Mouse (Mus musculus): ENCODE results near the gene Plcb2.

Gene Plcb2

DNA sequence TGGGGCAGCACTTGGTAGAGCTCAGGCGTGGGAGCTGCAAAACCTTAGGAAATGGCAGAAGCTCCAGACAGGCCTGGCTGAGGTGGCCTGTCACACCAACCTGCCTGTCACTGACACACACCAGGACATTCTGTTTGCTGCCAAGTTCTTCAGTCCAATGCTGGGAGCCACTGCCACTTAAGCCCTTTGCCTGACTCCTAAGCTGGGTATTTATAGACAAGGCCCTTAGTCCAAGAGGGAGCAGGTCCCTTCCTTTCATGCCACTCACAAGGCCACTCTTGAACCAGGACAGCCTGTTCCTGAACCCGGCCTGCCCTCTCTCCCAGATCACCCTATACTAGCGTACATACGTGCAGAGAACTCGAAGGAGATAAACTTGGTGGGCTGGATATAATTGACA lies 11.6 kb downstream of the Plcb2 start:
- no peak for DNase-seq (ENCODE audit: low read depth, low spot score)

DNA sequence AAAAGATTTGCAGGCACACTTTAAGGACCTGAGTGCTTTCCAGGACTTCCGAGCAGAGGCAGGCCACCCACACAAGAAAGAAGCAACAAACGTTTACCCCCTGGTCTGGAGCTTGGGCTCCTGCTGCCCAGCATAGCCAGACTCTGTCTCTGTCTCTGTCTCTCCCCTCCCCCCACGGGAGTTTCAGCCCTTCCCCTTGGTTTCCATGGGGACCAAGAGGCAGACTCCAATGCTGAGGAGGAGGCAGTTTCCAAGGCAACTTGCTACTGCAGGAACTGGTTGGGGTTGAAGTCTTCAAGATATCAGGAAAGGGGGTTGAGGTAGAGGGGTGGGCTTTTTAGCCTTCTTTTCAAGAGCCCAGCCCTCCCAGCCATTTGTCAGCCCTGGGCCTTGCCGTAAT lies 14.0 kb downstream of the Plcb2 start:
- DNase-seq (ENCODE audit: low read depth, low spot score): no peak

DNA sequence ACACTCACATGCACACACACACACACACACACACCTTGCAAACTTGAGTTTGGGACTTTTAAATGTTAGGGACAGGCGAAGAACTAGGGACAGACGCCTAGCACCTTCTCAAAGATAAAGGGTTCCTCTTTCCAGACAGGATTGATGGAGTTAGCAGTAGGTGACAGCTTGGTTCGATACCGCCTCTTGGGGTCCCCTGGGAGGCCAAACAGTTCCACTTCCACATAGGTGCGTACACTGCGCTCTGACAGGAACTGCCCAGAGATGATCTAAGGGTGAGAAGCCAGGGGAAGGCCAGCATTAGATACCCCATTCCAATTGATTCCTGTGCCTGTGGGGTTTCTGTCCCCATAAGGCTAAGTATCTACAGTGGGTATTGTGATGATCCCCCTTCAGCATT lies 14.6 kb downstream of the Plcb2 start:
- DNase-seq (ENCODE audit: low read depth, low spot score): no peak

DNA sequence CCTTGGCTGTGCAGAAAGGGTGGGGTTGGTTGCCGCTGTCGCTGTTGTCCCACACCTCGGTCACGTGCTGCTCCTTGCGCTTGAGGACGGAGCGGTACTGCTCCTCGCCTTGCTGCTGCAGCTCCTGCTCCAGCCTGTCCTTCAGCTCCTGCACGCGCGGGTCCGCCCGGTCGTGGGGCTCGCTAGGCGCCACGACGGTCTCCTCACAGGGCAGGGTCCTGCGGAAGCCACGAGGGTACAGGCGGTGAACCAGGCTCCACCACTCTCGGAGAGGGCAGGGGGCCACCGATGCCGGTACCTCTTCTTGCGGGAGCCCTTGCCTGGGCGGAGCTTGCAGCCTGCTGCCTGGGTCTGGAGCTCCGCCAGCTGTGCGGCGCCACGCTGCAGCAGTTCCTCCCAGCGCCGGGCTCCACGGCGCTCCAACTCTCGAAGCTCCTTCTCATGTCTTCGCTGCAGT lies 17.2 kb downstream of the Plcb2 start:
- DNase-seq (ENCODE audit: low read depth, low spot score): no peak

DNA sequence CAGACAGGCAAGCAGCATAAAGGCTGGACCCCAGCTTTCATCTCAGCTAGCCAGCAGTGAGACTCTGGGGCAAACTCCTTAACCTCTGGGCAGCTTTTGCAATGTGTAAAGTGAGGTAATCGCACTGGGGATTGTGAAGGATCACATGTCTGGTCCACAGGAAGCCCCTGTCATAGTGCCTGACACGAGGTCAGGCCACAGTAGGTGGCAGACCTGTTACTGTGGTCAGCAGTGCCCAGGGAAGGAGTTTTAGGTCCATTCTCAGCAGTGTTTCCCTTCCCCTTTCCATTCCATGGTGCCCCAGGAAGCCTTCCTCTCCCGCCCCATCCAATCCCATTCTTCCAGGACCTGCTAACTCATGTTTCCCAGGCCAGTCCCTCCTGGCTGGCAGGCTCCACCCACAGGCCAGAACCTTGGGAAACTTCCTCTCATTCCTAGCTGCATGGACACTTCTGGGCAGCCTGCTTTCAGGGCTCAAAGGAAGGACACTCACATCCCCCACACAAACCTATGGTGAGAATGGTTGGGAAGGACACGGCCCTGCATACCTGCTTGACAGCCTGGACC lies 18.5 kb downstream of the Plcb2 start:
- no peak for DNase-seq (ENCODE audit: low read depth, low spot score)

DNA sequence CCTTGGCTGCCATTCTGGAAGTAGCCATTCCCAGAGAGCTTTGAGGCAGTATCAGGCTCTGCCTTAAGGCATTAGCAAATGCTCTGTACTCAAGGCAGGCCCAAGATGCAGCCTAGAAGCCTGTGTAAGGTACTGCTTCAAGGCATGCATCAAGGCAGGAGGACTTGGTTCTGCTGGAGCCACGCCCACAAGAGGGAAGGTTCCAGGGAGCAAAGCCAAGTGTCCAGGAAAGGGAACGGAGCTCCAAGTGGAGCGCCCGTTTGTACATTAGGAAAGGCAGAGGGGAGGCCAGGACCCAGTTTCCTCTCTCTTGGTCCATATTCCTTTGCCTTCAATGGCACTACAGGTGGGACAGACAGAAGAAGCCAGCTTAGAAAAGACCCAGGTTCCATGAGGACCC lies 19.8 kb downstream of the Plcb2 start:
- DNase-seq (ENCODE audit: low read depth, low spot score): no peak

DNA sequence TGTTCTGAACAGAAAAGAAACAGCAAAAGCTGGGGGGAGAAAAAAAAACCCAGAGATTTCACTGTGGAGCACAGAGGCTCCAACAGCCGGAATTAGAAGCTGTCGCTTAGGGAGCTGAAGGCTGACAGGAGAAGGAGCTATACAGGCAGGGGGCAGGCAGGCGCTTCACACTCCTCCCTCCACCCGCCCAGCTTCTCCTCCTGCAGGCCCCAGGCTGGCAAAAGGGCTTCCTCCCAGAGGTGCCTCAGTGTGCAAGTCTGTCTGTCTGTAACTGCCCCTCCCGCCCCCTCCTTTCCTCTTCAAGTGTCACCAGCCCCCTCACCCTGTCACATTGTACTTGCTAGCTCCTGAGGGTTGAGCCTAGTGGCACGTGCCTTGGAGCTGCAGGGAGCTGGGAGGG lies 21.8 kb downstream of the Plcb2 start:
- no peak for DNase-seq (ENCODE audit: low read depth, low spot score)

DNA sequence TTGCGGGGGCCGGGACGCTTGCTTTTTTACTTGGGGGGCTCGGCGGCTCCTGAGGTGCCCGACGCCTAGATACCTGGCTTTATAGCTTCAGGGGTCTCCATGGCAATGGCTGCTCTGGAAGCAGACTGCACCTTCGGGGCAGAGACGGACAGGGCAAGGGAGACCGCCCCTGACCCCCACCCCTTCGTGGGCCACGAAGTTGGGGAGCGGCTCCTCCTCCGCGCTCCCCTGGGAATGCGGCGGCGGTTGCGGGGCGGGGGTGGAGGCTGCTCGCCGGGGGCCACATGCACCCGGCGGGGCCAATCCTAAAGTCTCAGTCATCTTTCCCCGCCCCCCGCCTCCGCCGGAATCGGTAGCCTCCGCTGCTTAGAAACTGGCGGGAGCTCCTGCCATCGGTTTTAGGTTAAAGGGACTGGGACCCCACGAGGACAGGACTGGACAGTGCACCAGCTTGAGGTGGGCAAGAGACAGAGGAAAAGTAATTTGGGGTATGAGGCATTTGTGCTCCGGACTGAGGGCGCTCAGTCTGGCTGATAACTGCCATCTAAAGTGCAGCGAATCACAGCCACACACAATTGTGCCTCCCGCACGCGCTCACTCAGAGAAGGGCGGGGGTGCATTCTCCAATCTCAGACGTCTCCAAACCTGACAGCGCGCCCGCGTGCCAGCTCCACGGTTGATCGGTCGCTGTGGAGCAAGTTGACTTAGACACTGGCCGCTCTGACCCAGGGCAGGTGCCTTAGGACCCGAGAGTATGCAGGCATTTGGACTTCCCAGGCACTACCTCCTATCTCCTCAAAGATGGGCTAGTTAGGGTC lies 24.1 kb downstream of the Plcb2 start, which contains the start of gene Ankrd63:
Ankrd63 (minus strand) TSS at position 51 of the 818 bp plus-strand sequence.
- no peak for DNase-seq (ENCODE audit: low read depth, low spot score)

DNA sequence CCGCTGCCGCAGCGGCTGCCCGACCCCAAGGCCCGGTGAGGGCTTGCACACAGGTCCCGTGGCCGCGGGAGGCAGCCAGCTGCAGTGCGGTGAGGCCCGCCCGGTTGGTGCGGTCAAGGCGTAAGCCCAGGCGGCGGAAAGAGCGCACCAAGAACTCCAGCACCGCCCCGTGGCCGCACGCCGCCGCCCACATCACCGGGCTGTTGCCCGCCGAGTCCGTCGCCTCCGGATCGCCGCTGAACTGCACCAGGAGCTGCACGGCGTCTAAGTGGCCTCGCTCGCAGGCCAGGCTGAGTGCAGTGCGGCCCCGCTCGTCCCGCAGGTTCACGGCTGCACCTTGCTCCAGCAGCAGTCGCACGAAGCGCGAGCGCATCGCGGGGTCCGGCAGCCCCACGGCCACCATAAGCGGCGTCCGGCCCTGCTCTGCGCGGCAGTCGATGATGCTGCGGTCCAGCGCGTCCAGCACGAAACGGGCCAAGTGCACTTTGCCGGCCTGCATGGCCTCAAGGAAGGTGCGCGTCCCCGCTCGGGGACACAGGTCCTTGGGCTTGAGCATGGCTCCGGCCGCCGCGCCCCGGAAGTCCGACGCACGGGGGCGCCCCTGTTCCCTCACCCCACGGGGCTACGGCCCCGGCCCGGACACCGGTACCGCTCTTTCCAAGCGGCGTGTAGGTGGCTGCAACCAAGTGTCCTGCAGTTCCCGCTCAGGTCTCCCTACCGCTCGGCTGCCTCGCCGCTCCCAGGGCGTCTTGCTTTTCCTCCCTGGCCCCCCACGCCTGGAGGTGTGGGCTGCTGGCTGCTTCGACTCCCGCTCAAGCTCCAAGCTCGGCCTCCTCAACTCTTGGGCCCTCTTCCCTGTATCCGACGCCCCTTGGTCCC lies 25.1 kb downstream of the Plcb2 start:
- DNase-seq (ENCODE audit: low read depth, low spot score): no peak

DNA sequence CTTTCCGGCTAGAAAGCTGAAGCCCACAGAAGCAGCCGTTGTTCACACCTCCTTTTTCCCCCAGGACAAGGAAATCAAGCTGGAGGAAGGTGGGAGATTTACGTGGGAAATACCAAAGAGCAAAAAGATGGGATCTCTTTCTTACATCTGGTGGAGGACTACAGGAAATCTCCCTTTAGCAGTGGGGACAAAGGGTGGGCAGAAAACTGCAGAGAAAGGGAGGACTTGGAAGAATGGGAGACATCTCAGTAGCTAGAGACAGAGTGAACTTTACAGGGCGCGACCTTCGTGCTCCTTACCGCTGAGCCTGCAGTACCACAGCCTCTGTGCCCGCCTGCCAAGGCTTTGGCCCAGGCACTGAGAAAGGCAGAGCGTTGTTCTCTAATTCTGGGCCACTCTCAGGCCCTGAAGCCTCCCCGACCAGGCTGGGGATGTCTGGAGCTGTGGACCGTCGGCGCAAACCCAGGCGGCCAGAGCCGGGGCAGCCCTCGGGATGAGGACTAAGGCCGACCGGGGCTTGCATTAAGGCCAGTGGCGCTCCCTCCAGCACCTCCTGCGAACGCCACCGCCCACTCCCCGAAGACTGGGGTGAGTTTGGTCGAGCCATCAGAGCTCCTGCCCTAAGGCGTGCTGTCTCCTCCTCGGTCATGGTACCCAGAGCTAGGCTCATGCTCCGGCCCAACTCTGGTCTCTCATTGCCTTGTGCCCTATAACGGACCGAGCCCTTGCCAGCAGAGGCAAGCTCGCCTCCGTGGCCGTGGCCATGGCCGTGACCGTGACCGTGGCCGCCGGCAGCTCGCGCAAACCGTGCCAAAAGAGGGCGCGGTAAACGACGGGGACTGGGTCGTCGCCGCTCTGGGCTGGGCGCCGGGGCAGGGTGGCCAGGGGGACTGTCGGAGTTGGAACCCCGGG lies 26.0 kb downstream of the Plcb2 start:
- DNase-seq (ENCODE audit: low read depth, low spot score): no peak

DNA sequence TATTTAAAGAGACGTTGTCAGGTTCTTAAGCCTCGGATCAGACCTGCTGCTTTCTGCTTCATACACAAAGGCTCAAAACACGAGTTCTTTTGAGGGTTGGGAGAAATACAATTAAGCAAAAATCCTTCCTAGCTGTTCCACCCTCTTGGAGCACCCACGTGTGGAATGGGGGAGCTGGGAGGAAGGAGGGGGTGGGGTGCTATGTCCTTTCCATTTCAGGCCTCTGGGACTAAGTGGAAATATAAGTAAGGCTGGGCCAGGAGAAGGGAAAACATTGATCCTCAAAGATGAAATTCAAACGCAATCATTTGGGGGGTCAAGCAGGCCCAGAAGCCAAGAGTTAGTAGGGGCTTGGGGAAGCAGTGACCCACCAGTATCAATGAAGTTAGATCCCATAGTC lies 27.1 kb downstream of the Plcb2 start:
- no peak for DNase-seq (ENCODE audit: low read depth, low spot score)

DNA sequence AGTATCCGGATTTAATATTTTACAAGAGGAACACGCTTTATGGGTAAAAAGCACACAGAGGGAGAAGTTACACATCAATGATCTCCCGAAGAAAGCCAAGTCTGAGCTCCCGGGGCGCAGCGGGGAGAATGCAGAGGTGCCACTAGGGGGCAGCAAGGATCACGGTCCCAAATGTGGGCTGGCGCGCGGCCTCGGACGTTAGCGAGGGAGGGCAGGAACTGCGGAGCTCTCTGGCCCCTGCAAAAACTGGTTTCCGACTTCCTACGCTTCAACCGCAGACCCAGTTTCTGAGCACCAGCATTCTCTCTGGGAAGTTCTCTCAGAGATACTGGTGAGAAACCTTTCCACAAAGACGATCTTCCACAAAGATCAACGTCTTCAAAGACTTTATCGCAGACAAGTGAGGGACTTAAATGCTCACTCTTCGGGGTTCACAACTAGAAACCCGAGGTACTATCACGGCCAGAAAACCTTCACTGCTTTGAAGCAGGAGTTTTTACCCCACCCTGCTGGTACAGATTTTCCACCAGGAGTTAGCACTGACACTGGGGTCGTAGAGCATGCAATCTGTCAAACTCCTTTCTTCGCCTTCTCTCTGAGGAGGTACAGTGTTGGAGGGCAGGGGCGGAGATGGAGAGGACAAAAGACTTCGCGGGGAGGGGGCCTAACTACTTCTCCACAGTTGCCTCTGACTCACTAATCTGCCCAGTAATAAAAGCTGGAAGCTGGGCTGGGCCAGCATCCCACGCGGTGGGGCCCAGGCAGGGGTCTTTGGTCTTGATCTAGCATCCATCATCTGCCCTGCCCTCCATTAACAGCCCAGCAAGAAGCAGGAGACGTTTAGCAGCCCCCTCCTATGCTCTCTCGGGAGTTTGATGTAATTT lies 27.8 kb downstream of the Plcb2 start:
- no peak for DNase-seq (ENCODE audit: low read depth, low spot score)

DNA sequence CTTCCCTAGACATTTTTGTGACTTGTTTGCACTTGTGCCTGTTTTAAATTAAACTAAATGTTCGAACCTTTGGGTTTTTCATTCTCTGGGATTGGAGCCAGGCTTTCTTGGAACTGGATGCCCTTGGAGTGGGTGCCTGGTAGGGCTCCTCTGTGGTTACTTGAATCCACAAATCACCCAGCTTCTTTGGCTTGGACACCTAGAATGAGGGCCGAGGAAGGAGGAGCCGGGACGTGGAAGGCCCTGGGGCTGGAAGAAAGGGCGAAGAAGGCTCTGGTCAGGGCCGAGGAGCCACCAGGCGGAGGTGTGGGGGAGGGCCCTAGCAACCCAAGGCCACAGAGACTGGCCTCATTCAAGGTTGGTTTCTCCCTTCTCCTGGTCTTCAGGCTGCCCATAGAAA lies 30.3 kb downstream of the Plcb2 start:
- DNase-seq (ENCODE audit: low read depth, low spot score): no peak

DNA sequence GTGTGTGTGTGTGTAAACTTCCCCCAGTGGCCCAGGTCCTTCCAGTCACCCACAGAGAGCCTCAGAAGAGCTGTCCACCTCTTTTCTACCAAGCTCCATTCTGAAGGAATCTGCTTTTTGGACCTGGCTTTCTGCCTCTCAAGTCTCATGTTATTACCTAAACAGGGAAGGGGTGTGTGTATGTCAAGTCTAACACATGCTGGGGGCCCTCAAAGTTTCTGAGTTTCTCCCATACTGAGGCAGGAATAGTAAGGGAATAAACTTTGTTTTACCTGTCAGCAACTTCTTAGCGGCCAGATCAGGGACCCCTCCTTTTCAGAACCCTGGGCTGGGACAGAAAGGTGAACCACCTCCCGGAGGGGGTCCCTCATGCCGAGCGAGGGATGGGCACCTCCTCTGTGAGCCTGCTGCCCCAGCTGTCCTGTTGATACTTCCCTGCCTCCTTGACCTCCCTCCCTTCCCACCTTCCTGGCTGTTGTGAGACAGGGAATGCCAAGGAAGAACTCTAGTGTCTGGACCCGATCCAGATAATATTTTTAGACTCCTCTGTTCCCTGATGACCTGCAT lies 30.8 kb downstream of the Plcb2 start:
- no peak for DNase-seq (ENCODE audit: low read depth, low spot score)

DNA sequence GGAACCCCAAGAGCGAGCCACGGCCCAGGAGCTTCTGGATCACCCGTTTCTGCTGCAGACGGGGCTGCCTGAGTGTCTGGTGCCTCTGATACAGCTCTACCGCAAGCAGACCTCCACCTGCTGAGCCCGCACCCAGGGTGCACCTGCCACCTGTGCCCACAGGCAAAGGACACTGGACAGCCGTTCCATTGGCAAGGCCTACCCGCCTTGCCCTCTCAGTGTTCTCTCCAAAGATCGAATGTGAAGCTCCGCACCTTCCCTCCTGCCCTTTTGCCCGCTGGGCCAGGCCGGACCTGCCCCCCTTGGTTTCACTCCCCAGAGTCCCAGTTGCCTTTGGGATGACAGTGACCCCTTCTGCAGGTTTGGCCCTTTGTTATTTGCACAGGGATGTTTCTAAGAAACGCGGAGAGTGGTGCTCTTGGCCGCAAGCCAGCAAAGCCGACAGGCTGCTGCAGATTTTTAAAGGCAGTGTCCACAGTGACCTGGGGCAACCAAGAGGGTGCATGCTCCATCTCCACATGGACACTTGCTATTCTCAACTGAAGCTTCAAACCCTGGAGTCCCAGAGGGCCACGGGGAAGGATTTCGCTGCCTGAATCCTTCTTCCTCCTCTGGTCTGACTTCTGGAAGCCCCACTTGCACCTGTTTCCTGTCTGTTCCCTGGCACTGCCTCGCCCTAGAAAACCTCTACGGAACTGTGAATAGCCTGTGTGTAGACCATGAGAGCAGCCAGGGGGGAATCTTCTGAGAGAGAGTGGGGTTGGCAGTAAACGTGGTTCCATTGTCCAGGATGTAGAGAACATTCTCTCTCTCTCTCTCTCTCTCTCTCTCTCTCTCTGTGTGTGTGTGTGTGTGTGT lies 31.6 kb downstream of the Plcb2 start:
- no peak for DNase-seq (ENCODE audit: low read depth, low spot score)

DNA sequence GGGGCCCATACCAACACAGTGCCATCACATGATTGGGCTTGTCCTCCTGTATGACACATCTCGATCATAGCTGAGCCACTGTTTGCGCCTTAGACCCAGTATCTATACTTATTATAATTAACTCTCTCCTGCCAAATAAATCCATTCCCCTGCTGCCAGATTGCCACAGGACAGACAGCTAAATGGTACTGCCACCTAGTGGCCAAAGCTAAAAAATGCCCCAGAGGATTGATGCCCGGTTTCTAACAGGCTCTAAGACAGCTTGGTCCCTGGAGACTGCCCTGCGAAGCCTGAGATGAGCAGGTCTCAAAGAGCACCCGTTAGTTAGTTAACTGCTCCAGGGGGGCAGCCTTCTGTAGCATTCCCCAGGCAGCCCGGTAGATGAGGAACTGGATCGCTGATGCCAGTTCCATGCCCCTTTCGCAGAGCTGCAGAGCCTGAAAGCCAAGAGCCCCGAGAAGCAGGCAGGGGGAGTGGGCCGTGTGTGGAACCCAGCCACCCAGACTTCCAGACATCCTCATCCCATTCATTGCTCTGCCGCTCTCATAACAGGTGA lies 32.5 kb downstream of the Plcb2 start:
- no peak for DNase-seq (ENCODE audit: low read depth, low spot score)

DNA sequence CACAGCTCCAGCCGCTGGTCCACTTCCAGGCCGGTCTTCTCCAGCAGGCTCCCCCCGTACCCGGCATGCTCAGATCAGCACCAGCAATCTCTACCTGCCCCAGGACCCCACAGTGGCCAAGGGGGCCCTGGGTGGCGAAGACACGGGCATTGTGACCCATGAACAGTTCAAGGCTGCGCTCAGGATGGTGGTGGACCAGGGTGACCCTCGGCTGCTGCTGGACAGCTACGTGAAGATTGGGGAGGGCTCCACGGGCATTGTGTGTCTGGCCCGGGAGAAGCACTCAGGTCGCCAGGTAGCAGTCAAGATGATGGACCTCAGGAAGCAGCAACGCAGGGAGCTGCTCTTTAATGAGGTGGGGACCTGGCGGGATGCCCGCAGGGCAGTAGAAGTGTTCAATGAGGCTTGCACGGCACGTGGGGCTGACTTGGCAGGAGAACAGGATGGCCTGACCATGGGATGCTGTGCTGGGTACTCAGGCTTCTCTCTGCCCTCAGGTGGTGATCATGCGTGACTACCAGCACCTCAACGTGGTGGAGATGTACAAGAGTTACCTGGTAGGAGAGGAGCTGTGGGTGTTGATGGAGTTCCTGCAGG lies 34.8 kb downstream of the Plcb2 start:
- no peak for DNase-seq (ENCODE audit: low read depth, low spot score)

DNA sequence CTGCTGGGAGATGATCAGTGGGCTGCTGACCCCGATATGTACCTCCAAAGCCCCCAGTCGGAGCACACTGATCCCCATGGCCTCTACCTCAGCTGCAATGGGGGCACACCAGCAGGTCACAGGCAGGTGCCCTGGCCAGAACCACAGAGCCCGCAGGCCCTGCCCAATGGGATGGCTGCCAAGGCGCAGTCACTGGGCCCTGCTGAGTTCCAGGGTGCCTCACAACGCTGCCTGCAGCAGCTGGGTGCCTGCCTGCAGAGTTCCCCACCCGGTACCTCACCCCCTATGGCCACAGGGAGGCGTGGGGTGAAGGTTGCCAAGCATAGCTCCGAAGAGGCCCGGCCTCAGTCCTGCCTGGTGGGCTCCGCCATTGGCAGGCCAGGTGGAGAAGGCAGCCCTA lies 38.4 kb downstream of the Plcb2 start:
- DNase-seq (ENCODE audit: low read depth, low spot score): no peak

Measured in WW6 (cell line).